Mouse (Mus musculus) urinary bladder, adult 2 months (tissue): Measurements from ENCODE around the gene Gm20388. TPM values are rescaled to one million over a fixed set of nuclear protein-coding genes. Genes with fewer than 3 reads are reported as not detected.

Source experiments
- DNase-seq: peaks from one replicate; pipeline ENCODE4 v3.0.0; 2022; ENCODE audit warnings: low spot score
- polyA plus RNA-seq: library from polyadenylated mRNA; depleted of rRNA; stranded (reverse); fragments of >200 nt; gene quantifications from 2 replicates; pipeline ENCODE4 v1.2.3, GENCODE M21; 2012

The Gm20388 gene
- polyA plus RNA-seq, 1 experiment, result 50.2 TPM

DNA sequence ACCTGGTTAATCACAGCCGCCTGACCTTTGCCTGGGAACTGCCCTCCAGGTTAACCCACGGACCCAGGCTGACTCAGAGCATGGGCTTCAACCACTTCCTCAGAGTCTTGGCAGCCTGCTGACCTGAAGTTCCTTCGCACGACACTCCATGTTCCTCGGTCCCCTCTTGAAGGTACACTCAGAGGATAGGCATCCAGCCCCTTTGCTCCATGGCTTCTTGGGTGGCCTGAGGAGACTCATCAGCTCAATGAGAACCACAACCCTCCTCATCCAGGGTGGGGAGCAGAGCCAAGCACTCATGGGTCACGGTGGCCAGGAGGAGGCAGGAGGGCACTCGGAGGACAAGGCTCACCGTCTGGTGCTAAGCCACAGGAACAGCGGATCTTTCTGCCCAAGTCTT, 1015.6 kb downstream of the Gm20388 start:
- DNase-seq, result no peak

- no peak for DNase-seq
Observed at GRCm38 (mm10) chr8:120928082-120928481, 1017.4 kb downstream of the Gm20388 start.

DNA sequence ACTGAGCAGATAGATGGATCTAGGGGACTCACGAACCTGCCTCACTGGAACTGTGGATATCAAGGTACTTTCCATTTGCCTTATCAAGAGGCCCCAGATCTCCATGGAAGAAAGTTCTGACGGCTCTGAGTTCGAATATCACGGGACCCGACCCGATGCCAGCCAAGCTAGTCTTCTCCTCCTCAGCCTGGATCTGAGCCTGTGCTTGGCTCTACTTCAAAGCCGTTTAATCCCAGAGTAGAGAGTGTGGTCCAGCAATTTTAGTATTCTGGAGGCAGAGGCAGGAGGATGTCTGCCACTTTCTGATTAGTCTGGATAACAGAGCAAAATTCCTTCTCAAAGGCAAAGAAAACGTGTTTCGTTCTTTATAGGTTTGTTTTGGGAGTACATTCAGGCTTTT, 1024.0 kb downstream of the Gm20388 start:
- no peak for DNase-seq

DNA sequence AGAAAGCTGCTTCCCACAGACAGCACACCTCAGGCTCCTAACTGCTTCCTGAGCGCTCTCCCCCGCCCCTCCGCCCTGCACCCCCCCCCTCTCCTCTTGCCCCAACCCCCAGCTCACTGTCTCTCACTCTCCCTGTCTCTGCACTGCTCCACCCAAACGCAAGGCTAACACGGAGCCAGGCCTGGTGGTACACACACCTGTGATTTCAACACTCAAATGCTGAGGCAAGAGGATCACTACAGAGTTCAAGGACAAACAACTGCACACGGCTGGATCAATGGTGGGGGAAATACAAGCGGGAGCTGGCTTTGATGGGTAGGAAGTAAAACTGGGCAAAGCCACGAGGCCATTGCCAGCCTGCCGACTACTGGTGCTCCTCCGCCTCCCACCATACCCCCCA, 1026.0 kb downstream of the Gm20388 start:
- no peak for DNase-seq

DNA sequence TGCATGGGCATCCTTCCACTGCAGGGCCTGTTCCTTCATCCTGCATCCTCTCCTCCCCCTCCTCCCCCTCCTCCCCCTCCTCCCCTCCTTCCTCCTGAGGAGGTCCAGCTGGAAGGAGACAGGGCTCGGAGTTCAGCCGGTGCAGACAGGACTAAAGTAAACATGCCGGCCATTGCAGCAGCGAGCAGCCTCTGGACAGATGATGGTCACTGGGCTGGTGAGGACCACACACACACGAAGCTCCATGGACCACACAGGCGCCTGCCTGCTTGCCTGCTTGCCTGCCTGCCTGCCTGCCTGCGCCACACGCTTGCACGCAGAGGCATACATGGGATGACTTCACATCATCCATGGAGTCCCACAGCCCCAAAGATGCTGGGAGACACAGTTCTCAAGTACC, 1026.8 kb downstream of the Gm20388 start:
- no peak for DNase-seq

- no peak for DNase-seq
Observed at GRCm38 (mm10) chr8:120940287-120940686, 1029.6 kb downstream of the Gm20388 start.

- DNase-seq, result peak; percentile 39
Observed at GRCm38 (mm10) chr8:120947240-120947639, 1036.6 kb downstream of the Gm20388 start.

DNA sequence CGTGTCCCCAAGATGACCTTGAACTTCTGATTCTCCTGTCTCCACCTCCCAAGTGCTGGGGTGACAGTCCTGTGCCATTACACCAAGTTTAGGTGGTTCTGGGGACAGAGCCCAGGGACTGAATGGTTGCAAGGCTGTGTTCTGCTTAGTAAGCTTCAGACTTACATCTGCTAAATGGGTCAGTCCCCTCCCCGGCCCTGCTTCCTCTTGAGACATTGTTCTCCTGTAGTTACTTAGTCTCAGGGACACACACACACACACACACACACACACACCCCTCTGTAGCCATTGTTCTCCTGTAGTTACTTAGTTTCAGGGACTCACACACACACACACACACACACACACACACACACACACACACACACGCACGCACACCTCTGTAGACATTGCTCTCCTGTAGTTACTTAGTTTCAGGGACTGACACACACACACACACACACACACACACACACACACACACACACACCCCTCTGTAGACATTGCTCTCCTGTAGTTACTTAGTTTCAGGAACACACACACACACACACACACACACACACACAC, 1037.5 kb downstream of the Gm20388 start:
- DNase-seq, result no peak

- DNase-seq, result no peak
Observed at GRCm38 (mm10) chr8:120948620-120949491, 1038.2 kb downstream of the Gm20388 start.

GRCm38 (mm10) chr8:120950674-120951218, 1040.1 kb downstream of the Gm20388 start:
- DNase-seq, result no peak

GRCm38 (mm10) chr8:120959470-120959891, 1048.8 kb downstream of the Gm20388 start:
- DNase-seq, result no peak

DNA sequence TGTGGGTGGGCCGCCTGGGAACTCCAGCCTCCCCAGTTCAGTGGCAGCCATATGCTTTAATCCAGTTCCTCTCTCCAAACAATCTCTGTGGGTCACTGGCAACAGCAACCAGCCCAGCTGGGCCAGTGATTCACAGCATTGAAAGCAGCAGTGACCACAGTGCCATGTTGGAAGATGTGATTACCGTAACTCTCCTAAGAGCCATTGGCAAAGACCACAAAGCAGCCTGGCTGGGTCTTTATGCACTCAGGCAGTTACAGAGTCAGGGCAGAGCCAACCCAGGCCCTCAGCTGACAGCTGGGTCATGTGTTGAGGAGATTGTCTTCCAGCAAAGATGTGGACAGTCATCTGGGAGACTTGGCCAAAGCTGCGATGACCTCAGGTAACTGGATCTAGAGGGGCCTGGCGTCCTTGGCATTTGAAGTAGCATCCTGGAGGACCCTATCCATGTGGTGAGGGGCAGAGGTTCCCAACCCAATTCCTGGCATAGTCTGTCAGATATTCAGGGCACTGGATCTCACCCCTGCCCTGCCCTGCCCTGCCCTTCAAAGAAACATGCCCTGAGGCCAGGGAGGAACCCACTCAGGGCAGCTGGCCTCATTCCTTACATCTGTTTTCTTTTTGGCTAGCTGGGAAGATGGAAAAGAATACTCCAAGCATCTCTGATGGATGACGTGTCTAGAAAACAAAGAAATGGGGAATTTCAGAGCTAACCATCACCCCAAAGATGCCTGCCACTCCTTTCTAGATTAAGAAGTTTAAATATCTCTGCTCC, 1052.2 kb downstream of the Gm20388 start:
- no peak for DNase-seq

DNA sequence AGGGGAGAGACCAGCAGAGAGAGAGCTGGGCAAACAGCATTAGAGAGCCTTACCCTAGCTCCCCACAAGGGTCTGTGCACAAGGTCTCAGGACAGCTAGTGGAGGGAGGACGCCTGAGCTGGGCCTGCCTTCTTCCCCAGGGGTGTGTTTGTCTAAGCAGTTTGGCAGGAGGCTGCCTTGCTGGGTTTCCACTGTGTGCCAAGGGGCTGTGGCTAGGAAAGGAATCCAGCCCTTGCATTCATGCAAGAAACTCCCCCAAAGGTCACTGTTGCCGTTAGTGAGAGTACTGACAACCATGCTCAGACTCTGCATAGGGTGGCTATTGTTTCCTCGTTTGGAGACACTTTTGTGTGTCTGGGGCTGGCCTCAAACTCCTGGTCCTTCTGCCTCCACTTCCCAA, 1055.9 kb downstream of the Gm20388 start:
- DNase-seq, result no peak

DNA sequence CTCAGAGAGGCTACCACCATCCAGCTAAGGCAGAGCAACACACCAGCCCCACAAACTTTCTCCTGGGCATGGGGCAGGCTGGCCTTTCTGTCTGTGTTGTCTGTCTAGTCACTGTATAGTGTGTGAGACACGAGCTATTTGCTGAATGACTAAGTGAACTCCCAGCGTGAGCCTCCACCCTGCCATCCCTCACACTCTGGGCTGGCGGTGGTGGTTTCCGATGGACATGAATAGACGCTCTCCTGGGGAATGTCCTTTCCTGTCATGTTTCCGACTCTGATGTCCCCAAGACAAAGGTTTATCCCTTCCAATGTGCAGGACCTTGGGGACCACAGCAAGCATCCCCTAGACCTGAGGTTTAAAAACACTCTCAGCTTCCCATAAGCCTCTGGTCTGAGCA, 1057.7 kb downstream of the Gm20388 start:
- no peak for DNase-seq

DNA sequence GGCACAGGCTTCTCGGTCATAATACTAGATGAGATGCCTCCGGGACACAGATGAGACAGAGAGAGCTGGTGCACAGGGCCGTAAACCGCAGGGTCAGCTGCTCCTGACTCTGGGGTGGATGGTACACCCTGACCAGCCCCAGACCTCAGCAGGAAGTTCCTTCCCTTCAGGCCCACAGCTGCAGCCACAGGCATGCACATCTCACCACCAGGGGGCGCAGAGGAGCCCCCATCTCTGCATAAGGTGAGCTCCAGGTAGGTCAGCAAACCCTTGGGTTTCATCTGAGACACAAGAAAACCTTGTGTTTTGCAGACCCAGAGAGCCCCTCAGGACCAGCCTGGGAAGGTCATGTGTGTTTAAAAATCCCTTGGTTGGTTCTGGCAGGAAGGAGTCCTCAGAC, 1059.7 kb downstream of the Gm20388 start:
- peak; percentile 38 for DNase-seq

- DNase-seq, result peak; percentile 53
Observed at GRCm38 (mm10) chr8:120971691-120972469, 1061.2 kb downstream of the Gm20388 start.

GRCm38 (mm10) chr8:120973046-120973445, 1062.4 kb downstream of the Gm20388 start:
- DNase-seq, result no peak

DNA sequence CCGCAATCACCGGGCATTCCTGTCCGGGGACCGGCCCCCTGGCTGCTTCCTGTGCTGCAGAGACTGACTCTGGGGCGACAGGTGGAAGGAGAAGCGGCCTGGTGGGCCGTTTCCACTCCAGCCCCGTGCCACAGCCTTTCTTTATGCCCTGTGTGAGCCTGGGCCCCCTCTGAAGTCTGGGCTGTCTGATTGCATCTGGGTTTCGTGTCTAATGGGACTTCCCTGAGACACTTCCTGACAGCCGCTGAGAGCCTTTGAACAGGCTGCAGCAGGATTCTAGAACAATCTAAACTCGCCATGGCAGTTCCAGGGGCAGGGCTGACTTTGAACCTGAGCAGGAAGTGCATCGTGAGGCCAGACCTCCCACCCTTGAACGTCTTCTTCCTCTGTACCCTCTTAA, 1066.5 kb downstream of the Gm20388 start:
- DNase-seq, result no peak

DNA sequence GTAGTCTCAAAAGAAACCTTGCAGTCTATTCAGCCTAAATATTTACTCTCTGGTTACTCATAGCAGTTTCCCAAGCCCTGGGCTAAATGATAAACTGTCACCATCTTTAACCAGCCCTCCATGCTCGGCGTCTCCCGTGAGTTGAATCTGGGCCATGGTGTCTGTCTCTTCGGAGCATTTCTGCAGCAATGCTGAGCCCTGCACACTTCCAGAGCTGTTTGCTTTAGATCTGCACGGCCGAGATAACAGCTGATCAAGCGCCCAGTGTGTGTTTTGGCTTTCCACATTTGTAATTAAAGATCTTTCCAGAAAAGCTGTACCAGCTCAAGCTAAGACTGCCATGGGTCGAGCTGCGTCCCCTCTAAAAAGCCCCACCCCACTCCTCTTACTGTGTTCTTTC, 1068.6 kb downstream of the Gm20388 start:
- DNase-seq, result no peak

DNA sequence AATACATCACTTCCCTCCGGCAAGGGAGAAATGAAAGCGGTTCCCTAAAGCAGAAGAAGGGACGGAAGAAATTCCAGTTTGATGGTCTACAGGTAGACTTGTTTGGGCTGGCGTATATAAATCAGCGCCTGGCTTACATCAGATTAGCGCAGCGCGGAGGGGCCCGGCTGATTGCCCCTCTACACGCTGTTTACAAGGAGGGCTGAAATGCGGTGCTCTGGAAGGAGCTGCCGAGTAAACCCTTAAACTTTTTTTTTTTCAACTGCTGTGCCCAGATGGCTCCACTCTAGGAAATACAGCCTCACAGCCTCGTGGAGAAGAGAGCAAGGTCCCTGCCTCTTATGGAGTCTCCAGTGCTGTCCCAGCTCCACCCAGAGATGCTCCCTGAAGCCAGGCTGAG, 1070.3 kb downstream of the Gm20388 start:
- no peak for DNase-seq

DNA sequence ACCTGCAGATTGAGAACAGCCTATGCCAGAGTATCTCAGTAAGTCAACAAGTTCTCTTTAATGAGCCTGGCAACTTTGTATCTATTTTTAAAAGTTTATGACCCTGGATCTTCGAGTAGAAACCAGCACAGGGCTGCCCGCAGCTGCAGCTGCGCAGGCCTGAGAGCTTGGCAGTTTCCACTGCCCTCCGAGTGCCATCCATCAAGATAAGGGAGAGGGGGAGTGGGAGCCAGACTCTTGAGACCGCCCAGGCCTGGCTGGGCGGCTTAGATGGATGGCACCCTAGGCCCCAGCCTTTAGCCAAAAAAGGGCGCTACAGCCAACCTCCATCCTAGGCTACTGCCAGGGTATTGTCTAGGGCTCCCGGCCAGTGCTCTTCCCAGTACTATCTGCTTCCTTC, 1074.2 kb downstream of the Gm20388 start:
- no peak for DNase-seq

- DNase-seq, result no peak
Observed at GRCm38 (mm10) chr8:120986022-120986421, 1075.4 kb downstream of the Gm20388 start.
